Mouse (Mus musculus) spleen, adult 2 months (tissue): ENCODE data around the gene Kif23.

Source experiments
- CTCF ChIP-seq: fragments of 200-500 bp; IDR thresholded peaks from 2 replicates; pipeline ENCODE4 v1.5.1; 2011; ENCODE audit warnings: mild to moderate bottlenecking, inconsistent platforms; ENCODE audit not compliant: insufficient read depth, insufficient read length, insufficient replicate concordance; ENCODE audit errors: extremely low read depth
- POLR2A ChIP-seq: fragments of 200-500 bp; IDR thresholded peaks from 2 replicates; pipeline ENCODE4 v1.6.1; 2011; ENCODE audit warnings: low read depth, low read length, inconsistent platforms

- TF ChIP-seq POLR2A (no peak), CTCF (no peak)
Measured at GRCm38 (mm10) chr9:61977258-61977945, 30.8 kb upstream of the Kif23 start.
